Mouse (Mus musculus) forebrain, embryonic 16.5 days (tissue): ENCODE results near the gene Selenow. TPM values are rescaled to one million over a fixed set of nuclear protein-coding genes. Genes with fewer than 3 reads are reported as not detected.

ENCODE experiments used
- ATAC-seq: fragments of 200-750 bp; cut with Nextera tagmentation; 2 replicates; pipeline ENCODE4 v1.8.0; 2017; ENCODE audit warnings: mild to moderate bottlenecking, moderate library complexity
- H3K27ac ChIP-seq: fragments of 300-500 bp; sonication (generic); 2 replicates; pipeline ENCODE4 v1.5.1; 2014; ENCODE audit warnings: low read length, control low read depth
- H3K27me3 ChIP-seq: fragments of 300-500 bp; sonication (generic); replicated peaks from 2 replicates; pipeline ENCODE4 v1.6.1; 2014; ENCODE audit warnings: low read length; ENCODE audit not compliant: control insufficient read depth, insufficient read depth
- H3K36me3 ChIP-seq: fragments of 300-500 bp; sonication (generic); 2 replicates; pipeline ENCODE4 v1.6.1; 2014; ENCODE audit not compliant: control insufficient read depth, insufficient read depth
- H3K4me1 ChIP-seq: fragments of 300-500 bp; sonication (generic); replicated peaks from 2 replicates; pipeline ENCODE4 v1.6.1; 2014; ENCODE audit warnings: low read length; ENCODE audit not compliant: control insufficient read depth, insufficient read depth
- H3K4me2 ChIP-seq: fragments of 300-500 bp; sonication (generic); 2 replicates; pipeline ENCODE4 v1.6.1; 2014; ENCODE audit warnings: mild to moderate bottlenecking, low read length, control low read depth
- H3K4me3 ChIP-seq: fragments of 300-500 bp; sonication (generic); replicated peaks from 2 replicates; pipeline ENCODE4 v1.5.1; 2014; ENCODE audit warnings: mild to moderate bottlenecking, low read length, control low read depth
- H3K9ac ChIP-seq: fragments of 300-500 bp; sonication (generic); replicated peaks from 2 replicates; pipeline ENCODE4 v1.6.1; 2014; ENCODE audit warnings: low read depth, low read length, control low read depth
- H3K9me3 ChIP-seq: fragments of 300-500 bp; sonication (generic); 2 replicates; pipeline ENCODE4 v1.6.1; 2016; ENCODE audit warnings: low read length; ENCODE audit not compliant: control insufficient read depth
- WGBS: fragments of 180-500 bp; shearing (Covaris S2); extraction: QIAGEN DNeasy Blood & Tissue Kit; methylation state at CpG from one replicate; pipeline ENCODE4 v1.1.7; 2014; 5-methylcytosine and 5-hydroxymethylcytosine counted together
- polyA plus RNA-seq: library from polyadenylated mRNA; unstranded; fragments of >200 nt; fragmentation: Nextera tagmentation; extraction: Ambion mirVana; gene quantifications from 2 replicates; pipeline ENCODE4 v1.2.1, GENCODE M21; 2015

Selenow gene
- polyA plus RNA-seq, 1 experiment from 2014 or later: 1,544 TPM

- Histone ChIP-seq H3K27me3 (no peaks in the 10 kb centered on the region), H3K27ac (no peak overlapping the region), H3K9me3 (no peaks in the 10 kb centered on the region), H3K4me1 (peaks cover 18% of the 10 kb centered on the region), H3K4me2 (no peak overlapping the region), H3K36me3 (no peaks in the 10 kb centered on the region), H3K4me3 (no peak overlapping the region), H3K9ac (no peak overlapping the region)
- 90% methylated on average over 7 of the region's 7 CpGs for WGBS
- no peak for ATAC-seq
Measured at GRCm38 (mm10) chr7:15949216-15949790, 27.1 kb upstream of the Selenow start.

DNA sequence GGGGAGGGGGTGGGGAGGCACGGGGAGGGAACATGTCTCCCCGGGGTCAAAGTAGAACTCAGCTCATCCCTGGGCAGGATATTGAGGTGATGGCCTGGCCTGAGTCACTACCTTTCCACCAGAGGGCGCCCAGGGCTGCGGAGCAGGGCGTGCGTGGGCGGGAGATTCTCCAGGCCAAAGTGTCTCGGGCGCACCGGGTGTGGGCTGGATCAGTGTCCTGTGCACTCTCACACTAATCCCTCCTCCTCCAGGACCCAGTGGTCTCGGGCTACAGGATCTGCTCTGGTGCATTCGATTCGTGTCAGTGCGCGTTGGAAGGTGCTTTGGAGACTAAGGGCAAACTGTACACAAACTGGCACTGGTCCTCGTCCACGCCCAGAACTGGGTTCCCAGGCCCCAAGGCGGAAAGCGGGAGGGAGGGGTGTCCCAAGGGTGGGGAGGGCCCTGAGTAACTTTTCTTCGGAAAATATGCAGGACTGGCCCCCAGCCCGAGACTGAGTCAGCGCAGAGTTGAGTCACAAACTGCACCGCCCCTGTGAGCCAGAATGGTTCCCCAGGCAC lies 26.3 kb upstream of the Selenow start:
- Histone ChIP-seq H3K4me2 (peak overlapping the region; percentile 20), H3K27ac (no peak overlapping the region), H3K4me3 (no peak overlapping the region), H3K4me1 (peaks cover 21% of the 10 kb centered on the region), H3K9ac (peak overlapping the region; percentile 7; the same call in 1 of the 2 replicates), H3K9me3 (no peaks in the 10 kb centered on the region), H3K27me3 (no peaks in the 10 kb centered on the region), H3K36me3 (peaks cover 4% of the 10 kb centered on the region)
- no peak for ATAC-seq
- WGBS: 5% methylated on average over 23 of the region's 23 CpGs

DNA sequence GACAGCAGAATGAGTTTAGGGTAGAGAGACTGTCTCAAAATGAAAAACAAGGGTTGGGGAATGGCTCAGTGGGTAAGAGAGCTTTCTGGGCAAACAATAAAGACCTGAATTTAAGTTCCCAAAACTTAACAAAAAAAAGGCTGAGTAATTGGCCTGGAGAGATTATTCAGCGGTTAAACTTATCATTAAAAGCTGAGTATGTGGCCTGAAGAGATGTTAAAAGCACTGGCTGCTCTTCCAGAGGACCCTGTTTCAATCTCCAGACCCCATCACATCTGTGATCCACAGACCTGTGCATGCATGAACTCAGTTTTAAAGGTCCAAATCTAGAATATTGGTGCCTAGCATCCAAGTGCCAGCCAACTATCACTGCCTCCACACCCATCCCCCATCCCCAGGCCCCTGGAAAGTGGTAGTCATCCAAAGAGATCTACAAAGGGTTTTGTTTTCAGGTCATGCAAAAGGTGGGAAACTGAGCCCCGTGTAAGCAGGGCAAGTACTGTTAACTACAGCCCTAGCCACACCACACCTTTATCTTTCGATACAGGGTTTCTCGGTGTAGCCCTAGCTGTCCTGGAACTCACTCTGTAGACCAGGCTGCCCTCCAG lies 25.6 kb upstream of the Selenow start:
- Histone ChIP-seq H3K36me3 (peaks cover 7% of the 10 kb centered on the region), H3K27me3 (no peaks in the 10 kb centered on the region), H3K4me1 (peaks cover 22% of the 10 kb centered on the region), H3K9ac (no peak overlapping the region), H3K4me3 (no peak overlapping the region), H3K27ac (no peak overlapping the region), H3K4me2 (no peak overlapping the region), H3K9me3 (no peaks in the 10 kb centered on the region)
- no peak for ATAC-seq
- 48% methylated on average over 4 of the region's 4 CpGs for WGBS

DNA sequence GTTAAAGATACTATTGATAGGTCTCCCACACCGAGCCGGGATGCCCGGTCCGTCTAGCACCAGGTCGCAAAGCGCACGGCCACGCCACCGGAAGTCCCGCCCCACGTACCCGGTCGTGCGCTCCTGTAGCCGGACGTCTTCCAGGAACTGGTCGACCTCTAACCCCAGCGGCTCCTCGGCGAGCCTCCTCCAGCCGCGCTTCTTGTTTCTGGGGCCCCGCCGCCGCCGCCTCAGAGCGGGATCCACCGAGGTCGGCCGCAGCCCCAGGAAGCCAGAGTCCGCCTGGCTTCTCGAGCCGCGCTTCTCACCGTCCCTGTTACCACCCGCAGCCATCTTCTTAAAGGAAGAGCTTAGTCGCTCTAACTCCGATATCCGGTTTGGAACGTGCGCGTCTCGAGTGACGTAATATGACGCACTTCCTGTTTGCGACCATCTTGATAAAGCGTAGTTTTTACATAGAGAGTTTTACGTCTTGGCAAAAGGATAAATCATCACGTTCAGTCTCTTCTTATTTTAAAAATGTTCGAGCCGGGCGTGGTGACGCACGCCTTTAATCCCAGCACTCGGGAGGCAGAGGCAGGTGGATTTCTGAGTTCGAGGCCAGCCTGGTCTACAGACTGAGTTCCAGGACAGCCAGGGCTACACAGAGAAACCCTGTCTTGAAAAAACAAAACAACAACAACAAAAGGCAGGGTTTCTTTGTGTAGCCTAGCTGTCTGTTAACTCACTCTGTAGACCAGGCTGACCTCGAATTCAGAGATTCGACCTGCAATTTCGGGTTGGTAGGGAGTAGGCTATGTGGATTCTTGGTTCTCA lies 23.7 kb upstream of the Selenow start, which contains the start of gene Nop53:
TSS of gene Nop53 (minus strand) at position 354 of the 816 bp plus-strand sequence.
- Histone ChIP-seq H3K27me3 (no peaks in the 10 kb centered on the region), H3K36me3 (peaks cover 24% of the 10 kb centered on the region), H3K9ac (peak within 1 kb of the TSS; percentile 66), H3K9me3 (no peaks in the 10 kb centered on the region), H3K4me3 (peak within 1 kb of the TSS; percentile 62), H3K27ac (peak within 1 kb of the TSS; percentile 94), H3K4me1 (peaks cover 22% of the 10 kb centered on the region), H3K4me2 (peak within 1 kb of the TSS; percentile 76)
- peak; percentile 95 for ATAC-seq
- WGBS: 1% methylated on average over 59 of the region's 59 CpGs

DNA sequence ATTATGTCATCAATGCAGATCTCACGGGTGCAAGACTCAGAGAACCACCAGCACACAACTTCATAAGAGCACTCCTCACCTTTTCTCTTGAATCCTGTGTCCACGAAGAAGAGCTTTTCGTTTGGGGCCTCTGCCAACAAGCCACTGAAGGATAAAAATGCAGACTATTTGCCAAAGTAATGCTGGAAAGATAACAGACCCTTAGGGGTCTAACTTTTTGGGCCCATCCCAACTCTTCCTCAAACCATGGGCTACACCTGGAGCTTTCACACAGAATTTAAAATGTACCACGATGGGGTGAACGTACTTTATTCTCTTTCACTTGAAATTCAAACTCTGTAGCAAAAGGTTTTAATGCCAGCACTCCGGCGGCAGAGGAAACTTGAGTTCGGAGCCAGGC lies 23.0 kb upstream of the Selenow start:
- peak overlapping the region; percentile 66 for H3K9ac ChIP-seq
- no peak for ATAC-seq
- H3K4me3 ChIP-seq: peak overlapping the region; percentile 62
- H3K4me1 ChIP-seq: peaks cover 22% of the 10 kb centered on the region
- H3K36me3 ChIP-seq: peaks cover 29% of the 10 kb centered on the region
- no peaks in the 10 kb centered on the region for H3K9me3 ChIP-seq
- peak overlapping the region; percentile 76 for H3K4me2 ChIP-seq
- peak overlapping the region; percentile 94 for H3K27ac ChIP-seq
- WGBS: 5% methylated on average over 8 of the region's 8 CpGs
- no peaks in the 10 kb centered on the region for H3K27me3 ChIP-seq

DNA sequence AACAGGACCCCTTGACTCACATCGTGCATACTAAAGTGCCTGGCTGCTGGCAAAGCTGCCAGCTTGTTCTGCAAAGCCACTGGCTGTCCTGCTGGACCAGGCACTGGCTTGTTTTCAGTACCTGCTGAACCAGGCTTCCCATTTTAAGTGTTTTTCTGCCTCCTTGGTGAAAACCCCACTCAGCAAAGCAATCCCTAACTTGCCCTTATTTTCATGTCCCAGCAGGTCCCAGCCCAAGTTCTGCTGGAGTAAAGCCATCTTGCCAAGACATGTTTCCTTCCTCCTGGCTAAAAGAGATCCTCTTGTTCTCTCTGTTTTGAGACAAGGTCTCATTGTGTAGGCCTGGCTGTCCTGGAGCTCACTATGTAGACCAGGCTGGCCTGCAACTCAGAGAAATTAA lies 22.1 kb upstream of the Selenow start:
- peaks cover 22% of the 10 kb centered on the region for H3K4me1 ChIP-seq
- peaks cover 36% of the 10 kb centered on the region for H3K36me3 ChIP-seq
- 100% methylated on average over 1 of the region's 1 CpGs for WGBS
- H3K9me3 ChIP-seq: no peaks in the 10 kb centered on the region
- ATAC-seq: no peak
- H3K27ac ChIP-seq: no peak overlapping the region
- H3K9ac ChIP-seq: no peak overlapping the region
- H3K4me2 ChIP-seq: no peak overlapping the region
- no peak overlapping the region for H3K4me3 ChIP-seq
- H3K27me3 ChIP-seq: no peaks in the 10 kb centered on the region

DNA sequence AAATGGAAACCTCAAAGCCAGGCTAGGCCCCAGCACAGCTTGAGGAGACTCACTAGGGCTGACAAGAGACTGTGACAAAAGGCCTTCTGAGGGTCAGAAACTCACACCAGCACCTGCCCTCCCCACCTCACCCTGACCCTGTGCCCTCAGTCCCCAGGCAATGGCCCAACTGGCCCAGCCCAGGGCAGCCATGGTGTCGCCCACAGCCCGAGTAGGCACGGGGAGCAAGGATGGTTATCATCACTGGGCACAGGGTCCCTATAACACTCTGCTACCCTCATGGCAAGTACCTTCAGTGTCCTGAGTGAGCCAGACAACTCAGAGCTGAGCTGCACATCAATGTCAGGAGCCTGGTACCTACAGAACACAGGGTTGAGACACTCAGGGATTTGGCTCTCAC lies 16.4 kb upstream of the Selenow start:
- Histone ChIP-seq H3K9ac (no peak overlapping the region), H3K4me1 (peaks cover 3% of the 10 kb centered on the region; the same call in 1 of the 2 replicates), H3K4me2 (no peak overlapping the region), H3K27me3 (no peaks in the 10 kb centered on the region), H3K27ac (no peak overlapping the region), H3K36me3 (peaks cover 78% of the 10 kb centered on the region), H3K9me3 (peaks cover 3% of the 10 kb centered on the region; the same call in 1 of the 2 replicates), H3K4me3 (no peak overlapping the region)
- WGBS: 91% methylated on average over 3 of the region's 3 CpGs
- ATAC-seq: no peak

- 90% methylated on average over 5 of the region's 5 CpGs for WGBS
- no peak for ATAC-seq
- H3K4me3 ChIP-seq: no peak overlapping the region
Measured at GRCm38 (mm10) chr7:15937491-15937890, 15.3 kb upstream of the Selenow start.

More at GRCm38 (mm10) chr7:15937491-15937890, 15.3 kb upstream of the Selenow start:
- Histone ChIP-seq H3K4me2 (no peak overlapping the region), H3K4me1 (no peaks in the 10 kb centered on the region), H3K9ac (no peak overlapping the region), H3K36me3 (peaks cover 71% of the 10 kb centered on the region), H3K27ac (no peak overlapping the region), H3K27me3 (no peaks in the 10 kb centered on the region), H3K9me3 (peaks cover 3% of the 10 kb centered on the region; the same call in 1 of the 2 replicates)
